Mouse (Mus musculus): ENCODE data around the gene Gm11596. TPM values are rescaled to one million over a fixed set of nuclear protein-coding genes. Genes with fewer than 3 reads are reported as not detected.
"Not testable (repeated sequence)": the region's sequence is repeated elsewhere in the genome, so short reads cannot be mapped to it uniquely, and the experiment has no call there.

The Gm11596 gene
- polyA plus RNA-seq, 1 experiment: not detected

DNA sequence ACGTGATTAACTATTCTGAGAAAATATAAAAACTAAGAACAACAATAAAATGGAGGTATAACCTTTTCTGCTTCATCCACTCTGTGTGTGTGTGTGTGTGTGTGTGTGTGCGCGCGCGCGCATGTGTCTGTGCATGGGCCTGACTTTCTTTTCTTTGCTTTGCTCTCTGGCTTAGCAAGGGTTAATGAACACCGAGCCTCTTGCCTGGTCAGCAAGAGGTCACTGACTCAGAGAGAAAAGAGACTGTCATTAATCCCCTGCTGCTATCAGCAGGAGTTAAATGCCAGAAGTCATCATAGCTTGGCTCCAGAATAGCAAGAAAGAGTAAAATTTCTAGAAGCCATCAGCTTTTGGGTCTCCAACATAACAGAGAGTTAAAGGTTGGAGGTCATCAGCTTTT, 14.9 kb downstream of the Gm11596 start:
- WGBS: 68% methylated on average over 7 of the region's 7 CpGs

DNA sequence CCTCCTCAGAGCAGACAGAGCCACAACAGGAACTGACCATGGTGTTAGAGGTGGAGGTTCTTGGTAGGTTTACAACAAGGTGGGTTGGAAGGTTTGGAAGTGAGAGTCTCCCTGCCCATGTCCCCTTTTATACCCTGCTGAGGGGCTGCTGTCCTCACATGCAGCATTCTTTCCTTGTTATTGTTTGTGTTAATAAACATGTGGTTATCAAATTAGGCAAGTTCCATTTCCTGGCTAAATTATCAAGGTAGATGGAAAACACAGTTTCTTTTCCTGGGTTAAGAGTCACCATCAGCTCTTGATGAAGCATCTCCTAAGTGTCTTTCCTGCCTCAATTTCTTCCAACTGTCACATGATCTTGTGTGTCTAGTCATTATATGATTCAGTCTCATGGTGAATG, 20.5 kb downstream of the Gm11596 start, which contains the start of gene Gm11595:
TSS of gene Gm11595 (minus strand) at position 101 of the 400 bp plus-strand sequence.
- H3K27me3 ChIP-seq (ENCODE audit: control insufficient read depth, insufficient read depth, low read length); DNase-seq; H3K4me1 ChIP-seq (ENCODE audit: control insufficient read depth, insufficient read depth, low read length); H3K27ac ChIP-seq (ENCODE audit: insufficient read depth, low read length); H3K4me3 ChIP-seq (replicated peaks; ENCODE audit: insufficient read depth, low read depth, low read length): not testable (repeated sequence)

More for the DNA sequence above, 14.9 kb downstream of the Gm11596 start:
- H3K27me3 ChIP-seq (ENCODE audit: control insufficient read depth, insufficient read depth, low read length): no peaks in the 10 kb centered on the region
- no peak for DNase-seq
- H3K27ac ChIP-seq (ENCODE audit: insufficient read depth, low read length): no peak overlapping the region
- no peaks in the 10 kb centered on the region for H3K4me1 ChIP-seq (ENCODE audit: control insufficient read depth, insufficient read depth, low read length)
- no peak overlapping the region for H3K4me3 ChIP-seq (replicated peaks; ENCODE audit: insufficient read depth, low read depth, low read length)
- TF ChIP-seq CTCF (IDR thresholded peaks at IDR 0.05; ENCODE audit: borderline replicate concordance, insufficient read depth, low read depth, low read length): no peak
- TF ChIP-seq POLR2A (IDR thresholded peaks at IDR 0.05; ENCODE audit: borderline replicate concordance, insufficient read depth, low read length): no peak

DNA sequence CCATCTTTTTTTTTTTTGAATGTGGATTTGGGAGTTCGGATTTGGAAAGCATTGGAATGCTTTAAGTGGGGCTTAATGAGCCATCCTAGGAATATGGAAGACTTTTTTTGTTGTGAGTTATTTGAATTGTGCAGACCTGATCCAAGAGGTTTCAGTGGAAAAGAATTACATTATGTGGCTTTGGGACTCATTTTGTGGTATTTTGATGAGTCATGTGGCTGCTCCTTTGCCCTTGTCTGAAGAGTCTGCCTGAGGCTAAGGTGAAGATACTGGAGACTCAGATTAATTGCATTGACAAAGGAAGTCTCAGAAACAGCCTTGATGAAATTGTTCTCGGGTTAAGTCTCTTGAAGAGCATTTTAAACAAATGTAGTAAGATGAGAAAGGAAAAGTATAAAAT, 24.9 kb downstream of the Gm11596 start:
- 82% methylated on average over 2 of the region's 2 CpGs for WGBS
- Histone ChIP-seq H3K27me3 (ENCODE audit: control insufficient read depth, insufficient read depth, low read length) (no peaks in the 10 kb centered on the region), H3K27ac (ENCODE audit: insufficient read depth, low read length) (no peak overlapping the region), H3K4me3 (replicated peaks; ENCODE audit: insufficient read depth, low read depth, low read length) (no peak overlapping the region), H3K4me1 (ENCODE audit: control insufficient read depth, insufficient read depth, low read length) (no peaks in the 10 kb centered on the region)
- TF ChIP-seq CTCF (IDR thresholded peaks at IDR 0.05; ENCODE audit: borderline replicate concordance, insufficient read depth, low read depth, low read length) (no peak), POLR2A (IDR thresholded peaks at IDR 0.05; ENCODE audit: borderline replicate concordance, insufficient read depth, low read length) (no peak)
- no peak for DNase-seq

DNA sequence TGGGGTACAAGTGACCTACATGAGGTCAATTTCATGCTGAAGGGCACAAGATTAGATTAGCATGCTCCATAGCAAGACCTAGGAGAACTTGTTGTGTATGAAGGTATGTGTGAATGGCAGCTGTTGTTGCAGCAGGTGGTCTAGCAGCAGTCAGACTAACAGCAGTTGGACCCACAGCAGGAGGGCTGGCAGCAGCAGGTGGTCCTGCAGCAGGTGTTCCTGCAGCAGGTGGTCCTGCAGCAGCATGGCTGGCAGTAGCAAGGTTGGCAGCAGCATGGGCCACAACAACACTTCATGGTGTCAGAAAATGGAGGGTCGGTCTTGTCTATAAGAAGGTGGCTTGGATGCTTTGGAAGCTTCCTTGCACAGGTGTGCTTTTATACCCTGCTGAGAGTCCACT, 34.4 kb downstream of the Gm11596 start:
- H3K4me1 ChIP-seq (ENCODE audit: control insufficient read depth, insufficient read depth, low read length): no peaks in the 10 kb centered on the region
- no peak overlapping the region for H3K27ac ChIP-seq (ENCODE audit: insufficient read depth, low read length)
- 78% methylated on average over 1 of the region's 1 CpGs for WGBS
- H3K27me3 ChIP-seq (ENCODE audit: control insufficient read depth, insufficient read depth, low read length): no peaks in the 10 kb centered on the region
- no peak for DNase-seq
- TF ChIP-seq POLR2A (IDR thresholded peaks at IDR 0.05; ENCODE audit: borderline replicate concordance, insufficient read depth, low read length) (no peak), CTCF (IDR thresholded peaks at IDR 0.05; ENCODE audit: borderline replicate concordance, insufficient read depth, low read depth, low read length) (no peak)
- no peak overlapping the region for H3K4me3 ChIP-seq (replicated peaks; ENCODE audit: insufficient read depth, low read depth, low read length)

DNA sequence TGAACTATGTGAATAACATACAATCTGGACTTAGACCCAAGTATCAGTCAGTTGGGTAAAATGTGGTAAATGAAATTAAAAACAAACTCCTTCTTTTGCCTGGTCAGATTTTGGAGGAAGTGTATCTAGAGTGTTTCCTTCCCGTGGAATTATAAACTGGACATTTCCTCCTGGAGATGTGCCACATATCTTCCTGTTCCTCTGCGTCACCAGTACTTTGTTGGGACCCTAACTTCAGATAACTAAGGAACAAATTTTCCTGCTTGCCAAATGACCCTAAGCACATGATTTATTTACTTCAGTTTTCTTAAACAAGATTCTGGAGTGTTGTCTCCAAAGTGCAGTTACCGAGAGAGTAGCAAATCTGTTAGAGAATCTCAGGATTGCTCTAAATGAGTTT, 49.3 kb downstream of the Gm11596 start:
- no peak for DNase-seq
- 84% methylated on average over 3 of the region's 3 CpGs for WGBS
- H3K27ac ChIP-seq (ENCODE audit: insufficient read depth, low read length): no peak overlapping the region
- H3K4me3 ChIP-seq (replicated peaks; ENCODE audit: insufficient read depth, low read depth, low read length): no peak overlapping the region
- no peaks in the 10 kb centered on the region for H3K4me1 ChIP-seq (ENCODE audit: control insufficient read depth, insufficient read depth, low read length)
- TF ChIP-seq POLR2A (IDR thresholded peaks at IDR 0.05; ENCODE audit: borderline replicate concordance, insufficient read depth, low read length) (no peak), CTCF (IDR thresholded peaks at IDR 0.05; ENCODE audit: borderline replicate concordance, insufficient read depth, low read depth, low read length) (no peak)
- H3K27me3 ChIP-seq (ENCODE audit: control insufficient read depth, insufficient read depth, low read length): no peaks in the 10 kb centered on the region

Other genes with a start within 250 kb of the Gm11596 start
- not detected in 2 replicates for gene Krtap3-3, start 242.6 kb downstream of the Gm11596 start, polyA plus RNA-seq (2012; rRNA removed)
- not detected in 2 replicates for gene Krtap3-2, start 236.6 kb downstream of the Gm11596 start, polyA plus RNA-seq (2012; rRNA removed)
- gene Gm11939, start 234.0 kb downstream of the Gm11596 start, polyA plus RNA-seq (2012; rRNA removed): not detected in 2 replicates
- not detected in 2 replicates for gene Krtap3-1, start 226.8 kb downstream of the Gm11596 start, polyA plus RNA-seq (2012; rRNA removed)
- gene Krtap1-5, start 212.5 kb downstream of the Gm11596 start, polyA plus RNA-seq (2012; rRNA removed): not detected in 2 replicates
- gene Krtap1-4, start 209.8 kb downstream of the Gm11596 start, polyA plus RNA-seq (2012; rRNA removed): not detected in 2 replicates
- gene Krtap1-3, start 202.1 kb downstream of the Gm11596 start, polyA plus RNA-seq (2012; rRNA removed): not detected in 2 replicates
- not detected in 2 replicates for gene Krtap9-3, start 195.4 kb downstream of the Gm11596 start, polyA plus RNA-seq (2012; rRNA removed)
- gene Gm11938, start 190.2 kb downstream of the Gm11596 start, polyA plus RNA-seq (2012; rRNA removed): not detected in 2 replicates
- gene Gm11937, start 183.3 kb downstream of the Gm11596 start, polyA plus RNA-seq (2012; rRNA removed): not detected in 2 replicates
- not detected in 2 replicates for gene Krtap2-4, start 178.6 kb downstream of the Gm11596 start, polyA plus RNA-seq (2012; rRNA removed)
- gene Gm11562, start 173.0 kb downstream of the Gm11596 start, polyA plus RNA-seq (2012; rRNA removed): not detected in 2 replicates
- not detected in 2 replicates for gene Krtap4-1, start 165.2 kb downstream of the Gm11596 start, polyA plus RNA-seq (2012; rRNA removed)
- not detected in 2 replicates for gene Krtap4-2, start 158.4 kb downstream of the Gm11596 start, polyA plus RNA-seq (2012; rRNA removed)
- gene Krtap4-7, start 149.4 kb downstream of the Gm11596 start, polyA plus RNA-seq (2012; rRNA removed): not detected in 2 replicates
- gene Gm11555, start 143.2 kb downstream of the Gm11596 start, polyA plus RNA-seq (2012; rRNA removed): not detected in 2 replicates
- not detected in 2 replicates for gene Gm11563, start 134.5 kb downstream of the Gm11596 start, polyA plus RNA-seq (2012; rRNA removed)
- not detected in 2 replicates for gene Krtap4-6, start 127.5 kb downstream of the Gm11596 start, polyA plus RNA-seq (2012; rRNA removed)
- gene Gm14190, start 102.7 kb downstream of the Gm11596 start, polyA plus RNA-seq (2012; rRNA removed): not detected in 2 replicates
- not detected in 2 replicates for gene Gm14180, start 59.2 kb downstream of the Gm11596 start, polyA plus RNA-seq (2012; rRNA removed)
- not detected in 2 replicates for gene Gm11595, start 20.6 kb downstream of the Gm11596 start, polyA plus RNA-seq (2012; rRNA removed)
- gene Krtap4-8, start 12.8 kb downstream of the Gm11596 start, polyA plus RNA-seq (2012; rRNA removed): not detected in 2 replicates
- not detected in 2 replicates for gene Krtap4-9, start 8.3 kb downstream of the Gm11596 start, polyA plus RNA-seq (2012; rRNA removed)
- not detected in 2 replicates for gene Gm11569, start 5.5 kb upstream of the Gm11596 start, polyA plus RNA-seq (2012; rRNA removed)
- not detected in 2 replicates for gene Gm11554, start 11.0 kb upstream of the Gm11596 start, polyA plus RNA-seq (2012; rRNA removed)
- not detected in 2 replicates for gene Krtap4-13, start 16.4 kb upstream of the Gm11596 start, polyA plus RNA-seq (2012; rRNA removed)
- not detected in 2 replicates for gene Gm11564, start 22.2 kb upstream of the Gm11596 start, polyA plus RNA-seq (2012; rRNA removed)
- gene 2300003K06Rik, start 44.6 kb upstream of the Gm11596 start, polyA plus RNA-seq (2012; rRNA removed): not detected in 2 replicates
- gene Krtap4-16, start 58.1 kb upstream of the Gm11596 start, polyA plus RNA-seq (2012; rRNA removed): not detected in 2 replicates
- not detected in 2 replicates for gene Gm11568, start 64.5 kb upstream of the Gm11596 start, polyA plus RNA-seq (2012; rRNA removed)
- gene Gm11559, start 71.0 kb upstream of the Gm11596 start, polyA plus RNA-seq (2012; rRNA removed): not detected in 2 replicates
- not detected in 2 replicates for gene Krtap9-1, start 79.9 kb upstream of the Gm11596 start, polyA plus RNA-seq (2012; rRNA removed)
- gene Gm11567, start 85.7 kb upstream of the Gm11596 start, polyA plus RNA-seq (2012; rRNA removed): not detected in 2 replicates
- not detected in 2 replicates for gene Krtap31-1, start 114.5 kb upstream of the Gm11596 start, polyA plus RNA-seq (2012; rRNA removed)
- gene Gm11565, start 121.3 kb upstream of the Gm11596 start, polyA plus RNA-seq (2012; rRNA removed): not detected in 2 replicates
- not detected in 2 replicates for gene Krtap31-2, start 142.8 kb upstream of the Gm11596 start, polyA plus RNA-seq (2012; rRNA removed)
- not detected in 2 replicates for gene Krtap9-5, start 155.0 kb upstream of the Gm11596 start, polyA plus RNA-seq (2012; rRNA removed)
- gene Krtap29-1, start 185.6 kb upstream of the Gm11596 start, polyA plus RNA-seq (2012; rRNA removed): not detected in 2 replicates
- not detected in 2 replicates for gene Krtap16-1, start 193.1 kb upstream of the Gm11596 start, polyA plus RNA-seq (2012; rRNA removed)
- gene Krtap17-1, start 200.5 kb upstream of the Gm11596 start, polyA plus RNA-seq (2012; rRNA removed): 0.30 and 0.80 TPM in 2 replicates
- gene Krt33a, start 222.7 kb upstream of the Gm11596 start, polyA plus RNA-seq (2012; rRNA removed): not detected in 2 replicates
- not detected in 2 replicates for gene Krt33b, start 236.4 kb upstream of the Gm11596 start, polyA plus RNA-seq (2012; rRNA removed)
- gene Krt34, start 248.1 kb upstream of the Gm11596 start, polyA plus RNA-seq (2012; rRNA removed): not detected in 2 replicates